Mouse (Mus musculus): ENCODE measurements at regions not wholly inside any gene's neighbourhood (a gene's known extent, or its start where the extent isn't known, plus 50 kb on each side); places are given as distances from the start of the nearest gene placed in this dataset.

GRCm38 (mm10) chr6:116896132-116896630 is 179.5 kb upstream of the Tmem72 start:
- Histone ChIP-seq H3K4me1 (ENCODE audit: control insufficient read depth, insufficient read depth, low read length) (no peaks in the 10 kb centered on the region), H3K27ac (ENCODE audit: insufficient read depth, low read depth, low read length) (no peak overlapping the region), H3K4me3 (ENCODE audit: insufficient read depth, low read length) (no peak overlapping the region)
- no peak for TF ChIP-seq POLR2A (IDR thresholded peaks at IDR 0.05; ENCODE audit: borderline replicate concordance, low read depth, low read length)
- TF ChIP-seq CTCF (IDR thresholded peaks at IDR 0.05; ENCODE audit: low read depth, low read length), result no peak

GRCm38 (mm10) chr6:116901816-116902215 is 185.1 kb upstream of the Tmem72 start:
- Histone ChIP-seq H3K4me3 (ENCODE audit: insufficient read depth, low read length) (no peak overlapping the region), H3K27ac (ENCODE audit: insufficient read depth, low read depth, low read length) (no peak overlapping the region), H3K4me1 (ENCODE audit: control insufficient read depth, insufficient read depth, low read length) (no peaks in the 10 kb centered on the region)
- TF ChIP-seq CTCF (IDR thresholded peaks at IDR 0.05; ENCODE audit: low read depth, low read length) (no peak), POLR2A (IDR thresholded peaks at IDR 0.05; ENCODE audit: borderline replicate concordance, low read depth, low read length) (no peak)

- TF ChIP-seq POLR2A (IDR thresholded peaks at IDR 0.05; ENCODE audit: borderline replicate concordance, low read depth, low read length) (no peak), CTCF (IDR thresholded peaks at IDR 0.05; ENCODE audit: low read depth, low read length) (no peak)
- Histone ChIP-seq H3K4me3 (ENCODE audit: insufficient read depth, low read length) (no peak overlapping the region), H3K27ac (ENCODE audit: insufficient read depth, low read depth, low read length) (no peak overlapping the region), H3K4me1 (ENCODE audit: control insufficient read depth, insufficient read depth, low read length) (no peaks in the 10 kb centered on the region)
Observed at GRCm38 (mm10) chr6:116902371-116902770, 185.7 kb upstream of the Tmem72 start.

GRCm38 (mm10) chr6:116906426-116907172 is 189.9 kb upstream of the Tmem72 start:
- Histone ChIP-seq H3K4me1 (ENCODE audit: control insufficient read depth, insufficient read depth, low read length) (no peaks in the 10 kb centered on the region), H3K4me3 (ENCODE audit: insufficient read depth, low read length) (no peak overlapping the region), H3K27ac (ENCODE audit: insufficient read depth, low read depth, low read length) (no peak overlapping the region)
- TF ChIP-seq POLR2A (IDR thresholded peaks at IDR 0.05; ENCODE audit: borderline replicate concordance, low read depth, low read length), result no peak
- TF ChIP-seq CTCF (IDR thresholded peaks at IDR 0.05; ENCODE audit: low read depth, low read length), result no peak

- TF ChIP-seq POLR2A (IDR thresholded peaks at IDR 0.05; ENCODE audit: borderline replicate concordance, low read depth, low read length) (no peak), CTCF (IDR thresholded peaks at IDR 0.05; ENCODE audit: low read depth, low read length) (no peak)
- H3K27ac ChIP-seq (ENCODE audit: insufficient read depth, low read depth, low read length), result no peak overlapping the region
- no peak overlapping the region for H3K4me3 ChIP-seq (ENCODE audit: insufficient read depth, low read length)
- no peaks in the 10 kb centered on the region for H3K4me1 ChIP-seq (ENCODE audit: control insufficient read depth, insufficient read depth, low read length)
Observed at GRCm38 (mm10) chr6:116910607-116911006, 193.9 kb upstream of the Tmem72 start.

GRCm38 (mm10) chr6:116912161-116912560 is 195.4 kb upstream of the Tmem72 start:
- Histone ChIP-seq H3K4me3 (ENCODE audit: insufficient read depth, low read length) (no peak overlapping the region), H3K27ac (ENCODE audit: insufficient read depth, low read depth, low read length) (no peak overlapping the region), H3K4me1 (ENCODE audit: control insufficient read depth, insufficient read depth, low read length) (no peaks in the 10 kb centered on the region)
- TF ChIP-seq POLR2A (IDR thresholded peaks at IDR 0.05; ENCODE audit: borderline replicate concordance, low read depth, low read length), result no peak
- TF ChIP-seq CTCF (IDR thresholded peaks at IDR 0.05; ENCODE audit: low read depth, low read length), result no peak

- Histone ChIP-seq H3K27ac (ENCODE audit: insufficient read depth, low read depth, low read length) (no peak overlapping the region), H3K4me3 (ENCODE audit: insufficient read depth, low read length) (no peak overlapping the region), H3K4me1 (ENCODE audit: control insufficient read depth, insufficient read depth, low read length) (no peaks in the 10 kb centered on the region)
- TF ChIP-seq POLR2A (IDR thresholded peaks at IDR 0.05; ENCODE audit: borderline replicate concordance, low read depth, low read length) (no peak), CTCF (IDR thresholded peaks at IDR 0.05; ENCODE audit: low read depth, low read length) (no peak)
Observed at GRCm38 (mm10) chr6:116914073-116914472, 197.4 kb upstream of the Tmem72 start.

- Histone ChIP-seq H3K4me1 (ENCODE audit: control insufficient read depth, insufficient read depth, low read length) (no peaks in the 10 kb centered on the region), H3K4me3 (ENCODE audit: insufficient read depth, low read length) (no peak overlapping the region), H3K27ac (ENCODE audit: insufficient read depth, low read depth, low read length) (no peak overlapping the region)
- TF ChIP-seq CTCF (IDR thresholded peaks at IDR 0.05; ENCODE audit: low read depth, low read length), result no peak
- TF ChIP-seq POLR2A (IDR thresholded peaks at IDR 0.05; ENCODE audit: borderline replicate concordance, low read depth, low read length), result no peak
Observed at GRCm38 (mm10) chr6:116935024-116935423, 218.3 kb upstream of the Tmem72 start.

GRCm38 (mm10) chr6:116941576-116941975 is 224.9 kb upstream of the Tmem72 start:
- Histone ChIP-seq H3K4me3 (ENCODE audit: insufficient read depth, low read length) (no peak overlapping the region), H3K27ac (ENCODE audit: insufficient read depth, low read depth, low read length) (no peak overlapping the region), H3K4me1 (ENCODE audit: control insufficient read depth, insufficient read depth, low read length) (no peaks in the 10 kb centered on the region)
- no peak for TF ChIP-seq CTCF (IDR thresholded peaks at IDR 0.05; ENCODE audit: low read depth, low read length)
- TF ChIP-seq POLR2A (IDR thresholded peaks at IDR 0.05; ENCODE audit: borderline replicate concordance, low read depth, low read length), result no peak

- no peak overlapping the region for H3K4me3 ChIP-seq (ENCODE audit: insufficient read depth, low read length)
- no peak overlapping the region for H3K27ac ChIP-seq (ENCODE audit: insufficient read depth, low read depth, low read length)
- TF ChIP-seq CTCF (IDR thresholded peaks at IDR 0.05; ENCODE audit: low read depth, low read length), result no peak
- TF ChIP-seq POLR2A (IDR thresholded peaks at IDR 0.05; ENCODE audit: borderline replicate concordance, low read depth, low read length), result no peak
- H3K4me1 ChIP-seq (ENCODE audit: control insufficient read depth, insufficient read depth, low read length), result no peaks in the 10 kb centered on the region
Observed at GRCm38 (mm10) chr6:116942696-116943095, 225.6 kb upstream of the Cxcl12 start.

Measured in bone marrow macrophage, adult 2 months (primary cell).